Mouse (Mus musculus) c-Kit-positive CD71-negative TER-119-negative erythroid progenitor cells, embryonic 14.5 days (primary cell): ENCODE measurements at regions not wholly inside any gene's neighbourhood (a gene's known extent, or its start where the extent isn't known, plus 50 kb on each side); places are given as distances from the start of the nearest gene placed in this dataset.

ENCODE experiments used
- DNase-seq: peaks from one replicate; pipeline ENCODE4 v3.0.0-alpha.2; 2013; ENCODE audit warnings: low read depth

DNA sequence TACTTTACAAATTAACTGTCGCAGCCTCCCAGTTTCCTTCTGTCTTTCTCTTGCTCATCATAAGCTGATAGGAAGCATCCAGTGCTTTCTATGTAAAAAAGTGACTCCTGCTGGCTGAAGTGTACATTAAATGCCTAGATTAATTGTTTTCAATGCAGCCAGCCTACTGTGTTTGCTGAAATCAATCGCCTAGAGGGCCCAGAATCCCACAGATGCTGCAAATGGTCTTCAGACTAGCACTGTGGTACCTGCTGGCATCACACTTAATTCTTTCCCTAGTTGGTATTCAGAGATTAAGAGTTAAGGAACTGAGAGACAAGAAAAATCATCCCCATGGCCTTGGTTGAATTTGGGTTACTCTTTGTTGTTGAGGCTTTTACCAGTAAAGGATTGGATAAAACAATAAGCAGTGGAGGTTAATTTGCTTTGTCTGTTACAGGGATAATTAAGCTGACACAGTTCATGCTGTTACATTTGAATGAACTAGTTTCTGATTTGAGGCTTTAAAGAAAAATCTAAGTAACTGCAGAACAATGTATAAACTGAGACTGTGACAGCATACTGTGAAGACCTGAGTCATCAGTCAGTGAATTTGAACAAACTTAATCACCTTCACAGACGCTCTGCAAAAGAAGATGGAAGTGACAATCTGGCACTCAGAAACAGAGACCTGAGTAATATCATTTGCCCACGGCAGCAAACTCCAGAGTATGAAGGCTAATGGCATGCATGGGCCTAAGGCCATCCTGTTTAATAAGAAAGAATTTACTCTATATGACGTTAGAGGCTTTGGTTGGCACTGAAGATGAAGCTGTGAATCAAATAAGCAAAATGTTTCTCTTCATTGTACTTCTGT lies 339.0 kb upstream of the Ddi1 start:
- no peak for DNase-seq
